Mouse (Mus musculus) liver (tissue): ENCODE results near the gene Gm11214.

Source experiments
- DNase-seq: peaks from one replicate; pipeline ENCODE4 v3.0.0-alpha.2; 2020; ENCODE audit warnings: mixed read lengths

The Gm11214 gene

DNA sequence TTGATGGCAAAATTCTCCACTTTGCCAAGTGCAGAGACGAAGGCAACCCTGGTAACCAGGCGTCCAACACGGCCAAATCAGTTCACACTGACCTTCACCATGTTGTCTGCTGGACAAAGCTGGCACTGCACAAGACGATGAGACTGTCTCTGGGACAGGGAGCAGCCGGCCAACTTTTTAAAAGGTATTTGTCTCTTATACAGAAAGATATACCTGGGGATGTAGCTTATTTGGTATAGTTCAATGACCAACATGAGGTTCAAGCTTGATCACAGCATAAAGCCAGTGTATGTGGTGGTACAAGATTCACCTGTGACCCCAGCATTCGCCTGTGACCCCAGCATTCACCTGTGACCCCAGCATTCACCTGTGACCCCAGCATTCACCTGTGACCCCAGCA lies at the start of gene Gm11214:
Gene Gm11214, minus strand, starts transcription at position 101 of the 400 bp plus-strand sequence.
- no peak for DNase-seq

DNA sequence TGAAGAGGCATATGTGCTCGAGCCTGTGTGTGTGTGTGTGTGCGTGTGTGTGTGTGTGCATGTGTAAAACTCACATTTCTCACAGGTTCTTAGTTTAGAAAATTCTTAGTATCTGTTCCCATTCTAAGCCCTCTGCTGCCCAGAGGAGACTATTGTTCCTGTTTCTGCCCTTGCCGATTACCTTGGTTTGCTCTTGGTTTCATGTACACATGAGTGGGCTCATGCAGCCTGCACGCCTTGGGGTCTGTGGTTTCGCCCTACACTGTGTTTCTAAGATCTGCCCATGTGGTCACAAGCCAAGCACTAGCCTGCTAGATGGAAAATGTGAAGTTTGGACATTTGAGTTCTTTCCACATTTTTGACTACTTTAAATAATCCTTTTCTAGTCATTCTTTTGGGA lies 48.7 kb upstream of the Gm11214 start:
- no peak for DNase-seq

DNA sequence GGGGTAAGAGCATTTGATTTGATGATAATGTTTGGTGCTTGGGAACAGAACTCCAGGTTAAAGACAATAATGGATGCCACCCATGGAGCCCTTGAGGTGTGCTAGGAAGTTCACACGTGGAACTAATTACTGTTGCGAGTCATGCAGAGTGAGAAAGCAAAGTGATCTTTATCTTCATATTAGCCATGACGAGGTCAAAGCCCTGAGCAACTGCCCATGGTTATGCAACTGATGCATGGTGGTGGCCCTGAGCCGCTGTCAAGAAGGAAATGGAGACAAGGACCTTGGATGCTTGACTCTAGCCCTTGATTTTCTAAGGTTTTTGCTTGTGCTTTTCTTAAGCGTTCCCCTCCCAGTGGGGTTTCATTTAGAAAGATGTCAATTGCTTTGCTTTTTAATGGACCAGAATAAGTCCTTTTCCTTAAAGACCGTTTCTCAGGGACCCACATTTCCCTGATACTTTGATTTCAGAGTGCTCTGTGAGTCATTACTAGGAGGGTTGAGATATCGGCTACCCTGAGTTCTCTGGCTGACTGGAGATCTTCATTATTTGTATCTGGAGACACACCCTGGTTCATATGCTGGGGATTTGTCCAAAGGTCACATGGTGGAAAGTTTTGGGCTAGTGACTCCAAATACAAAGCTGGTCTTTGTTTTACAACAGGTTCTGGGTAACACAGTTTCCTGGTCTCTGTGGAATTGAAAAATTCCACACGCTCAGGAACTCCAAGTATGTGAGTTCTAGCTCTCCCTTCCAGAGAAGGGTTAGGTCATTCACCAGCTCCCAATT lies 47.4 kb upstream of the Gm11214 start:
- DNase-seq, result no peak

DNA sequence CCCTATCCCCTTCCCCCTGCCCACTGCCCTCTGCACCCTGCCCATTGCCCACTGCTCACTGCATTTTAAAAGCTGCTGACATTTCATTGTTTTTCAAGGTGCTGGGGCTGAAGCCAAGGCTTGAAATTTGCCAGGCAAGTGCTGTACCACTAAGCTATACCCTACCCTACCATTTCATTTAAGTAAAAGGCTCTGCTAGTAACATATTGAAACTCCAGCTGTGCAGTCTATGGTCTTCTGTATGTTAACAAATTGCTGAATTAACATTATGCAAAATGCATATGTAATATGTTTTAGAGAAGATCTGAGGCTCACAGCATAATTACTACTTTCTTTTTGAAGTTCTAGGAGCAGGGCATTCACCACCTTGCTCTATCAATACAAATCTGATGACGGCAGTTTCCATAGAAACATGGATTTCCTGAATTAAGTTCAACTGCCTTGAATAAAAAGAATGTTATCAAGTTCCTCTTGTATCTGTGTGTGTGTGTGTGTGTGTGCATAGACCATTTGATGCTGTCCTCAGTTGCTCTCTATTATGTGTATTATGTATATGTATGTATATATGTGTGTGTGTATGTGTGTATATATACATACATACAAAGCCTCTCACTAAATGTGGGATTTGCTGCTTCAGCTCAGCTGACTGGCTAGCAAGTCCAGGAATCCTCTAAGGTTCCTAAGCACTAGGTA lies 43.2 kb upstream of the Gm11214 start:
- no peak for DNase-seq

DNA sequence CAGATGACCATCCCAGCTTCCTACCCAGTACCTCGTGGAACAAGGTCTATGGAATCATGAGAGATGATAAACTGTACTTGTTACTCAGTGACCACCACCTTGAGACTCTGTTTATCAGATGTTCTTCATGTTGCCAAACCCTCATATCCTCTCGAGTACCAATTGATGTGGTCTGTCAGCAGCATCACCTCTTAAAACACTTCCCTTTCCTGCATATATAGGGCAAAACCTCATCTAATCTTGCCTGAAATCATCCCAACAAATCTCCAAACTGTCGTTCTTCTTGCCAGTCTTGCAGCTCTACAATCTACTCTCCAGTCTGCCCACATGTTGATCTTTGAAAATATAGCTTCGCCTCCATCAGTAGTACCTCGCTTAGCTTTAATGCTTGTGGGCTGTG lies 41.1 kb upstream of the Gm11214 start:
- DNase-seq, result no peak

DNA sequence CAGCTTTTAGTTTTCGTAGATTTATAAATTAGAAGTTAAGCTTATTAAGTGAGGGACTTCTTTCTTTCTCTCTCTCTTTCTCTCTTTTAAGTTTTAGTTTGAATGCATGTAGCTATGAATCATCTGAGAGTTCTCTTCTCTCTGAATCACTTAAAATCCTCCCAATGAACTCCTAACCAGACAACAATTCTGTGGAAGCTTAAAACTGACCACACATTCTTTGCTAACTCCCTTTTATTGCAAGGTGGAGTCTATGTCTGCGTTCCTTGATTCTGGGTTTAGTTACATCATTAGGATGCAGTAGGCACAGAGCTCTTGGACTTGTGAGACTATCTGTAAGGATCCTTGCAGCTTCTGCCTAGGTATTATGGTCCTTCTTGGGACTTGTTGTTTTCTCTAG lies 40.5 kb upstream of the Gm11214 start:
- no peak for DNase-seq

DNA sequence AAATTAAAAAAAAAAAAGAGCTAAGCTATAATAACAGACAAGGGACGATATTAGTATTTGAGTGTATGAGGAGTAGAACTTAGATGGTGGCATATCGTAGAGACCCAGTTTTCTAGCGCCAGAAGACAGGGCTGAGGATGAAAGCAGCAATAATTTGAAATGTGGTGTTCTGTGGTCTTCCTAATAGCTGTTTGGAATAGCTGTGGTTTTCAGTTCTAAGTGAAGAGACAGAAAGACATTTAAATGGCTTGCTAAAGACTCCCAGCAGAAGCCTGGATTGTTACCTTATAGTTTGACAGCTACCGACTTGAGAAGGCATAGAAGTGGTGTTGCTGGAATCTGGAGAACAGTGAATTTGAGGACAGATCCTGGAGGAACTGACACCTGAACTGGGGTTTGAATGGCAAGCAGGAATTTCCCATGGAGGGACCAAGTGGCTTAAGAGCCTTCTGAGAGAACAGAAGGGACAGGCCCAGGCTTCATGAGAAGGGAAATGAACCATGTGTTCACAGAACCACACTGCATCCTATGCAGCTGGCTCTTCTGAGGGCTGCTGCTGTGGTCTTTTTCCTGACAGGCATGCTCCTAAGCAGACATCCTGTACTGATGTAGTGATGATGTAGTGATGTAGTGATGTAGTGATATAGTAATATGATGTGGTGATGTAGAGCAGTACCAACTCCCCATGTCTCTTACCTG lies 39.0 kb upstream of the Gm11214 start:
- DNase-seq, result no peak

DNA sequence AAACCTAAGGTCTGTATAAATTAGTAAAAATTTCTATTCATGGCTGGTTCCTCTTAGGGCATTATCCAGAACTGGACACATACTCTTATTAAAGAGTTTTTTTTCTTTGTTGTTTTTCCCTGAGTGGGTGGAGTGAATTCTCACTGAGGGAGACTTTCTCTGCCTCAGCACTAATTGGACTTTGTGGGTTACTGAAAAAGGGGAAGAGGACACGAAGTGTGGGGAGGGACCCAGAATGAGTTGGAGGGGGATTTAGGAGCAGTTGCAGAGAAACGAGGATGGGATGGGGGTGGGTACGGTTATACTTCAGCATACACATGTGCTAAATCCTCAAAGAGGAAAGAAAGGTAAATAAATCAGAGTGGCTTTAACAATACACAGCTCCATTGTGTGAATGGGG lies 36.6 kb upstream of the Gm11214 start:
- DNase-seq, result no peak

DNA sequence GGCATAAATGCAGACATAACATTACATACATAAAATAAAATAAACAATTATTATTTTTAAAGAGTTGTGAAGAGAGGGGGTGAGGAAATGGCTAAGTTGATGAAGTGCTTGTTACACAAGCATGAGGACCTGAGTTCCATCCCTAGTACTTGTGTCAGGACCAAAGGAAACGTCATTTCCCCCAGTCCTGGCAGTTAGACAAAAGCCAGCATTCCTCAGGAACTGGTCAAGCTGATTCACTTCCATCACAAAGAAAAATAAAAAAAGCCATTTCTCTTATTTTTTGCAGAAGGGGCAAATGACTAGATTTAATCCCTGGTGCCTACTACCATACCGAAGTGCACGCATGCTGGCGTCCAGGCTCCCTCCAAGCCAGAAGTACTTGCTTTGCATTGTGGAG lies 33.7 kb upstream of the Gm11214 start:
- no peak for DNase-seq

DNA sequence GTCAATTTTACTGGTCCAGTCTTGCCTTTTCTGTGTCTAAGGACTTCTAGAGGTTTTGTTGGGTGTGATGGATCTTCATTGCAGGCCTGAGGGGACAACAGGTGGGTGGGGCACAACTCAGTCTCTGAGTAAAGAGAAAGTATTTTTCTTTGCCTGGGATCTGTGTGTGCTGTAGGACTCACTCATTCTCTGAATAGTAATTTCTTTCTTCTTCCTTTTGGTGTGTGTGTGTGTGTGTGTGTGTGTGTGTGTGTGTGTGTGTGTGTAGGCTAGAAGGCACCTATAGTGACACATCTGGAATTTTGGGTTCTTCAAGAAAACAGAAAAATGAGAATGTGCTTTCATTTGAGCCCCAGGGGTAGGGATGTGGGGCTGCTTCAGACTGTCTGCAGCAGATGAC lies 29.2 kb upstream of the Gm11214 start:
- no peak for DNase-seq

DNA sequence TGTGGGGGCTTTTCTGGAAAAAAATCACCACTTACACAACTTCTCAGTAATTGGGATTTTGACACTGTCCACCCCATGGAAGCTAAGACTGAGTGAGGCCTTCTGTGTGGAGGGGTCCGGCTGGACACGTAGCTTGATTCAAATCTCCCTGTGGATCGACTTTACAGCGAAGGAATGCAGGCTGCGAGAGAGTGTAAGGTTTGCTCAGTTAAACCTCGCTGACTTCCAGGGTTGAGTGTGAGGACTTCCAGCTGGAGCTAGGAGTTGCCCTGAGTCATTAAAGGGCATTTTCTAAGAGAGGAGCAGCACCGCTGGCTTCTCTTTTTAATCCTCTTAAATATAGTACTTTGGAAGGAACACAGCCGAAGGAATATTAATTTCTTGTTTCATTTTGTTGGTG lies 24.2 kb upstream of the Gm11214 start:
- DNase-seq, result no peak

DNA sequence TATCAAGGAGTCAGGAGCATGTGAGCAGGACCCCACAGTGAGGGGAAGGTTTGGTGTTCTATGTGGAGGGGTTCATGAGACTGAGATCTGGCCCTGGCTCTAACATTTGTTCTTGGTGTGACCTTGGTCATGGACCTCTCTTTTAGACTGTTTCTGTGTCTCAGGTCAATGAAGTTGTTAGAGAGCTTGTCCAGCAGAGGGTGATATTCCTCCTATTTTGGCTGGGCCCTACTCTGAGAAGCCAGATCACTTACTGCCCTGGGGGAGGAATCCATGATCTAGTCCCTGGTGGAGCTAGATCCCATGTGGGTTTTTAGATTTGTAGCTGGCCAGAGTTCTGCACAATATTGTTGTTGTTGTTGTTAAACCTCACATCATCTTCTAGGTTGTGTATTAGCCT lies 23.0 kb upstream of the Gm11214 start:
- no peak for DNase-seq

DNA sequence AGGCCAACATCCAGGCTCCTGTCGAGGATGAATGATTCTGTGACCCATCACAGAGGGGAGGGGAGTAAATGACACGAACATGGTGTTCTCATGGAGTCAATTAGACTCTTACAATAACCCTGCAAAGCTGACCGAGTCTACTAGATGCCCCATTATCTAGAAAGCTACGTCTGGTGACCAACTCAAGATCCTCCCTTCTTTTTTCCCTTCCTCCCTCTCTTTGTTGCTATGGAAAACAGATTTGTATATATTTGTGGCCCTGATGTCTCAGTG lies 22.0 kb upstream of the Gm11214 start:
- DNase-seq, result no peak

DNA sequence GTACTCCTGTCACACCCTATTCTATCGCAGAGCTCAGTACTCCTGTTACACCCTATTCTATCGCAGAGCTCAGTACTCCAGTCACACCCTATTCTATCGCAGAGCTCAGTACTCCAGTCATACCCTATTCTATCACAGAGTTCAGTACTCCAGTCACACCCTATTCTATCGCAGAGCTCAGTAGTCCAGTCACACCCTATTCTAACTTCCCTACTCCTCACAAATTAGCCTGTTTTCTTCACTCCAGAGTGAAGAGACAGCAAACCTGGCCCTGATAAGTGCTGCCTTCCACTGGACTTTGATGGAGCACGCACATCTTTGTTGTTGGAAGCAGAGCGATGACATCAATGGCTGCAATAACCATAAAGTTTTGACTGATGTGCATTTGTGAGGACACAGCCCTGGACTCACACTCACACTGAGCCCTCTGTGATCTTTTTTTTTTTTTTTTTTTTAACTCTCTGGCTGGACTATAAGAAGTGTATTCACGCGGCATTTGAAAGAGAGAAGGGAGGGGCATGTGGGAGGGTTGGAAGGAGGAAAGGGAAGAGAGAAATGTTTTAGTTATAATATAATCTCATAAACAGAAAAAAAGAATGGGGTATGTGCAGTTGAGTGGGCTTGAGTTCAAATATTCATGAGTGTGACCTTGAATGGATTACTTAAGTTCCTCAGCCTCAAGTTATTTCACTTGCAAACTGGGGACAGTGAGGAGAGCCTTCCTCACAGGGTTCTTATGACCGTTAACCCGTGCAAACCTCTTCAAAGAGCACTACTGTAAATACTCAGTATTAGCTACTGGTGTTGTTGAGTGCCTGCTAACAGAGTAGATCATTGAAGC lies 21.5 kb upstream of the Gm11214 start:
- DNase-seq, result no peak

DNA sequence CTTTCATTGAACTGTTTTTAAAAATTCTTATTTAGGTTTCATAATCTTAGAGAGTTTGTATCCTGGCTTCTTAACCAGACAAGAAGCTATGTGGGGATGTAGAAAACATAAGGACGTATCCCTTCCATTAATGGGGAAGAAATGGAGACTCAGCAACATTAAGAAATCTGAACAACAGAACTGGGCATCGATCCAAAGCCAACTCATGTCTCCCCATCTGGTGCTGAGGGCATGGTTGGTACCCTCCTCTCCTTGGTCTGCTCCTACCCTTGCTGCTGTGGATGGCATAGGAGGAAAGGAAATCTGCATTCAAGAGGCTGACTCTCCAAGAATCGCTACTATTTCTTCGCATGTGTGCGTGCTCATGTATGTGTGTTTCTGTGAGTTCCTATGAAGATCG lies 20.5 kb upstream of the Gm11214 start:
- DNase-seq, result no peak

DNA sequence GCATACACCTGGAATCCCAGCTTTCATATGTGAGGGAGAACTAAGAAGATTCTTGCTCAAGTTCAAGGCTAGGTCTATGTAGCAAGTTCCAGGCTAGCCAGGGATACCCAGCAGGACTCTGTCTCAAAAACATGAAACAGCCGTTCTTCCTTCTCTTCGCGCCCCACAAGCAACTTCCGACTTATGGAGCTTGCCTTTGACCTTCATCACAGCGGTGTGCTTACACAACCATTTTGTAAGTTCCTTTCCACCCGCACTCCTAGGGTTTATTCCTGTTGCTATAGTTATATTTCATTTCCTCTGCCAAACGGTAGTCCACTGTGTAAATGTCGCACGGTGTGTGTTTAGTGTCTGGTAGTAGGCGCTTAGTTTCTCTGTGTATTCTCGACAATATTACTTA lies 19.9 kb upstream of the Gm11214 start:
- DNase-seq, result no peak

DNA sequence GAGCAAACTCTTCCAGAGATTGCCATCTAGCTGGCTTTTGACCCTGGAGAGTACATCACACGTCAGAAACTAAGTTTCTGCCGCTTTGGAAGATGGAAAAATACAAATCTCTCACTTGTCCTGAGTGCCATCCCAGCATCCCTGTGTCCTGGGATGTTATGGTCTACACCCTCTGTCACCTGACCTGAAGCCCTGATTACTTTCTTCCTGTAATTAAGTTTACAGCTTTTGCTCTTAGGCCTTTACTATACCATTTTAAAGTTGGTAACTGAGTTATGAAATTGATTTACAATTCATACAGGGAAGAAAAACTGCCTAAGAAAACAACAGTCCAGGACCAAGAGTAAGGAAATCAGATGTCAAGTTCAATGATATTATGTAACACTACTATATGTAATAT lies 19.3 kb upstream of the Gm11214 start:
- no peak for DNase-seq

DNA sequence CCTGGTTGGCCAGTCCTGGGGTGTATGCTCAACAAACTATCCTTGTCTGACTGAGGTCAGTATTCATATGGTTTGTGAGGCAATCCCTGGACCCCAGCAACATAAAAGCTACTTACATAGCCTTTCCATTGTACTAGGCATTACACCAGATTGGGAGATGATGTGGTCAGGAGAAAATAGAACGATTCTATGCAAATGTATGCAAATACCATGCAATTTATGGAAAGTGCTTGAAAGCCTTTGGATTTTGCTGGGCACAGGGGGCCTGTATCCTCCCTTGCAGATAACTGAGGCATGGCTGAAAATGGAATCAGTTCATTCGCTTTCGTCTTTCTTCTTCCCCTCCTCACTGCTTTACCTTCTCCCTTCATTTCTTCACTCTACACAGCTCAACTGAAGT lies 18.4 kb upstream of the Gm11214 start:
- no peak for DNase-seq

DNA sequence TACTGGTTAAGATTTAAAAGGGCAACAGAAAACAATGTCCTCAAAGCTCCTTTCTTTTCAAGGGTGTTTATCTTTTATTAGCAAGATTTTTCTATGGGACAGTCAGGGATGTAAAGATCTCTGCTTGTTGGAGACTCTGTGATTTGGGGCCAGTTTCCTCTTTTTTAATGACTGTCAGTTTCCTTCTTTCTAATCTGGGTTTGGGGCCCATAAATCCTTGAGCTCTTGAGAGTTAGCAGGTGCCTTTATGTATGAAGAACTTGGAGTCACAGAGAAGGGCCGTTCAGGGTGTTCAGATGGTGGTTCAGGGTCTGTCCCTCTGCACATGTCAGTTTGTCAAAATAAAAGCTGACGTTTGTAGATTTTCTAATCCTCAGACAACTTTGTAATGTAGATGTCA lies 11.9 kb upstream of the Gm11214 start:
- no peak for DNase-seq

DNA sequence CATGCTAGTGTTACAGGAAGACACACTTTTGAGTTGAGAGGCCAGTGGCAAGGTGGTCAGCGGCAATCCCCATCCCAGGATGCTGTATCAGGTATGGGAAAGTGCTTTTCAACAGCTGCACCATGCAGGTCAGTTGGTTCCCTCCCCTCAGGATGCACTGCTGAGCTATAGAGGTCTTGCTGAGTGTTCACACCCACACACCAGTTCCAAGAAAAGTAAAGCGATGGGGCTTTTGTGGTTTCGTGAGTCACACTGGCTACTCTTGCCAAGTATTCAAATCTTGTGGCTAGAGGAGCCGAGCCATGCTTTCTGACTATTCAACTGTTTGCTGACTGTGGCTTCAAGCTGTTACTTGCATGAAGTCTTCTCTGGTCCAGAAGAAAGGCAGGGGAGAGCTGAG lies 5.1 kb upstream of the Gm11214 start:
- DNase-seq, result no peak

DNA sequence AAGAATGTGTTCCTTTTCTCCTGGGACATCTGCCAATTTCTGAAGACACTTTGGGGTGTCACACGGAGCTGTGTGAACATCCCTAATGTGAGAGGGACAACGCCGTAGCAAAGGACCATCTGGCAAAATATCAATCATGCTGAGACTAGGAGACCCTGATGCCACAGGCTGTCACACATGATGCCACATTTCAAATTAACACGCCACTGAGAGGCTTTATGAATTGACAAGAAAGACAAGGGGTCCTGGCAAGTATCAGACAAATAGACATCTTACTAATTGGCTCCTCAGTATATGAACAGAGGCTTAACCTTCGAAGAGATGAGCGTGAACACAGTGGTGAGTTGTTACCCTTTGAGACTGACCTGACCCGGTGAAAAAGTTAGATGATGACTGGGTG lies 2.6 kb upstream of the Gm11214 start:
- no peak for DNase-seq

DNA sequence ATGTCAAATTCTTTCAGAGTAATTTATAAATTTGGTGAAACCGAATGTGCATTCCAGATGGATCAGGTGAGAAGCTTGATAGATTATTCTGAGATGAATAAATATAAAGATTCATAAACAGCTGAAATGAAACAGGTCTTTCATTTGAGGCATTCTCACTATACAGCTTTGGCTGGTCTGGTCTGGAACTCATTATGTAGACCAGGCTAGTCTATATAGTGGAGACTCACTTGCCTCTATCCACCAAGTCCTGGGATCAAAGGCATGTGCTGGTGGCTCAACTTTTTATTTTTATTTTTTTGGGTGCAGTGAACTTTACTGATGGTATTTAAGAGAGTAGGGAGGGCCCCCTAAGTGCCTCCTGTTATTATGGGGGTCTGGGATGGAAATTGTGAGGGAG lies 1.3 kb downstream of the Gm11214 start:
- DNase-seq, result no peak

DNA sequence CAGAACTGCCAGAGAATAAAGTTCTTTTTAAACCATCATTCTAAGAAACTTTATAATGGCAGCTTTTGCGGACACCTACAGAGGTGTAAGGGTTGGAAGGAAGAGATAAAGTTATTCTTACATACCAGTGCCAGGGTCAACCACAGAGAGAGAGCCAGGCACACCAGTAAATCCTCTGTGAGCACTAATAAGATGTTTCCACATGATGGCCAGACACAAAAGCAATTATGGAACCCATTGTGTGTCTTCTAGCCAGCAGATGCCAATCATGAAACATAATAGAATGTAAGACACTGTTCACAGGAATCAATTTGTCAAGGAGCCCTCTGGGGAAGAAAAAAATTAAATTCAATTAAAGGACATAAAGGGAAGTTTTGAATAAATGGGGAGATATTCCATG lies 1.8 kb downstream of the Gm11214 start:
- no peak for DNase-seq

DNA sequence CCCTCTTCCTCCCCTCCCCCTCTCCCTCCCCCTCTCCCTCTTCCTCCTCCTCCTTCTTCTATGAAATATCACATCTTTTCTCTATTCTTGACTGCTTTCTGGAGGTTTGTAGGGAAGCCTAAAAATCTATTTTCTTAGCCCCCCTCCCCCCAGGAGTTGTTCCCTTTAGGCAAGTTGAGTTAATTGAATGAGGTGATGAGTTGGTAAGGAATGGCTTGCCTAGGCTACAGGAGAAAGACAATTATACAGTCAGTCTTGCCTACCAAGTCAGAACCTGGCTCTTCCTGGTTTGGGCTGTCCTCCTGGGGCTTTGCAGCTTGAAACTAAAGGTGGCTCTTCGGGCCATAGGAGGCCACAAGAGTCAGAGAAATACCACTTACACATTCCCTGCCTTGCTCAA lies 3.4 kb downstream of the Gm11214 start:
- DNase-seq, result no peak
